Mouse (Mus musculus) embryonic facial prominence, embryonic 13.5 days (tissue): ENCODE data around the gene Gm11011. TPM values are rescaled to one million over a fixed set of nuclear protein-coding genes. Genes with fewer than 3 reads are reported as not detected.

ENCODE experiments used
- polyA plus RNA-seq: library from polyadenylated mRNA; unstranded; fragments of >200 nt; fragmentation: Nextera tagmentation; extraction: Ambion mirVana; gene quantifications from 2 replicates; pipeline ENCODE4 v1.2.1, GENCODE M21; 2015

The Gm11011 gene
- polyA plus RNA-seq, 1 experiment from 2014 or later = not detected

Other genes with a start within 250 kb of the Gm11011 start
- gene Tshz2, start 45.3 kb upstream of the Gm11011 start, polyA plus RNA-seq = 10.2 and 12.3 TPM in 2 replicates